Mouse (Mus musculus) MEL (cell line): ENCODE results near the gene Daam2. TPM values are rescaled to one million over a fixed set of nuclear protein-coding genes. Genes with fewer than 3 reads are reported as not detected.

ENCODE experiments used
- DNase-seq: peaks from one replicate; pipeline ENCODE4 v3.0.0; 2011; ENCODE audit warnings: low read depth, low spot score
- H3K27ac ChIP-seq: 2 replicates; pipeline ENCODE4 v1.5.1; 2012; ENCODE audit warnings: low read depth, mild to moderate bottlenecking, control low read depth, low read length, moderate library complexity; ENCODE audit not compliant: control insufficient read depth
- H3K27me3 ChIP-seq, 2 experiments: fragments of 150-350 bp in 1 of 2; sonication (generic) in 1 of 2; 2 replicates each; pipeline ENCODE4 v1.6.1; 2012; ENCODE audit warnings: low read length in 2 of 2, mild to moderate bottlenecking in 2 of 2, improper control_type of control experiment in 1 of 2, moderate library complexity in 1 of 2; ENCODE audit not compliant: insufficient read depth in 2 of 2, control insufficient read depth in 1 of 2
- H3K36me3 ChIP-seq, 2 experiments: 2 replicates each; pipeline ENCODE4 v1.6.1; 2012 to 2014; ENCODE audit warnings: low read length in 2 of 2, improper control_type of control experiment in 1 of 2, inconsistent platforms in 1 of 2, mild to moderate bottlenecking in 1 of 2; ENCODE audit not compliant: insufficient read depth in 2 of 2, control insufficient read depth in 1 of 2
- H3K4me1 ChIP-seq, 2 experiments: fragments of 150-350 bp in 1 of 2; sonication (generic) in 1 of 2; 2 replicates each; pipeline ENCODE4 v1.6.1; 2012; ENCODE audit warnings: low read length in 2 of 2, improper control_type of control experiment in 1 of 2, mild to moderate bottlenecking in 1 of 2; ENCODE audit not compliant: insufficient read depth in 2 of 2, control insufficient read depth in 1 of 2
- H3K4me3 ChIP-seq, 2 experiments: fragments of 150-350 bp in 1 of 2; sonication (generic) in 1 of 2; 2 replicates each; pipeline ENCODE4 v1.5.1; 2012; ENCODE audit warnings: low read depth in 2 of 2, low read length in 2 of 2, mild to moderate bottlenecking in 2 of 2, moderate library complexity in 2 of 2, control low read depth in 1 of 2, improper control_type of control experiment in 1 of 2; ENCODE audit not compliant: control insufficient read depth in 1 of 2, insufficient read depth in 1 of 2
- H3K79me2 ChIP-seq: 2 replicates; pipeline ENCODE4 v1.6.1; 2012; ENCODE audit warnings: mild to moderate bottlenecking, low read length, moderate library complexity; ENCODE audit not compliant: control insufficient read depth, poor library complexity, insufficient read depth
- H3K9ac ChIP-seq: 2 replicates; pipeline ENCODE4 v1.6.1; 2012; ENCODE audit warnings: low read depth, mild to moderate bottlenecking, control low read depth, low read length, moderate library complexity; ENCODE audit not compliant: control insufficient read depth, poor library complexity, severe bottlenecking
- H3K9me3 ChIP-seq: fragments of 150-350 bp; sonication (generic); replicated peaks from 2 replicates; pipeline ENCODE4 v1.6.1; 2012; ENCODE audit warnings: mild to moderate bottlenecking, low read length, improper control_type of control experiment, moderate library complexity; ENCODE audit not compliant: insufficient read depth
- CHD1 ChIP-seq: IDR thresholded peaks from 2 replicates; pipeline ENCODE4 v1.6.1; 2012; ENCODE audit warnings: low read depth, mild to moderate bottlenecking, inconsistent platforms, low read length, improper control_type of control experiment
- E2F4 ChIP-seq: IDR thresholded peaks from 2 replicates; pipeline ENCODE4 v1.6.1; 2011; ENCODE audit warnings: low read depth, low read length, improper control_type of control experiment, borderline replicate concordance
- ELF1 ChIP-seq: IDR thresholded peaks from 2 replicates; pipeline ENCODE4 v1.6.1; 2014; ENCODE audit warnings: low read depth, mild to moderate bottlenecking, inconsistent platforms, low read length, improper control_type of control experiment, moderate library complexity
- EP300 ChIP-seq, 2 experiments: IDR thresholded peaks; 2 replicates each; pipeline ENCODE4 v1.6.1; 2011; ENCODE audit warnings: improper control_type of control experiment in 2 of 2, low read length in 2 of 2, low read depth in 1 of 2, mild to moderate bottlenecking in 1 of 2
- HCFC1 ChIP-seq: IDR thresholded peaks from 2 replicates; pipeline ENCODE4 v1.6.1; 2012; ENCODE audit warnings: low read depth, mild to moderate bottlenecking, inconsistent platforms, low read length, improper control_type of control experiment, moderate library complexity
- JUND ChIP-seq: IDR thresholded peaks from 2 replicates; pipeline ENCODE4 v1.6.1; 2011; ENCODE audit warnings: low read depth, mild to moderate bottlenecking, improper control_type of control experiment, low read length
- MAZ ChIP-seq: IDR thresholded peaks from 2 replicates; pipeline ENCODE4 v1.6.1; 2012; ENCODE audit warnings: low read depth, mild to moderate bottlenecking, inconsistent platforms, low read length, improper control_type of control experiment
- MEF2A ChIP-seq: IDR thresholded peaks from 2 replicates; pipeline ENCODE4 v1.6.1; 2014; ENCODE audit warnings: low read depth, mild to moderate bottlenecking, inconsistent platforms, low read length, improper control_type of control experiment; ENCODE audit not compliant: poor library complexity, insufficient replicate concordance, severe bottlenecking; ENCODE audit errors: extremely low read depth
- MXI1 ChIP-seq: IDR thresholded peaks from 2 replicates; pipeline ENCODE4 v1.6.1; 2011; ENCODE audit warnings: mild to moderate bottlenecking, low read depth, low read length, improper control_type of control experiment
- MYB ChIP-seq: IDR thresholded peaks from 2 replicates; pipeline ENCODE4 v1.6.1; 2011; ENCODE audit warnings: mild to moderate bottlenecking, low read depth, low read length, improper control_type of control experiment
- MYC ChIP-seq: IDR thresholded peaks from 2 replicates; pipeline ENCODE4 v1.6.1; 2011; ENCODE audit warnings: low read depth, mild to moderate bottlenecking, low read length, improper control_type of control experiment, moderate library complexity
- NELFE ChIP-seq: IDR thresholded peaks from 2 replicates; pipeline ENCODE4 v1.6.1; 2011; ENCODE audit warnings: low read depth, low read length, improper control_type of control experiment
- POLR2AphosphoS5 ChIP-seq: IDR thresholded peaks from 2 replicates; pipeline ENCODE4 v1.6.1; 2012; ENCODE audit warnings: low read depth, borderline replicate concordance, mild to moderate bottlenecking, inconsistent platforms, low read length, moderate library complexity, mixed read lengths
- RAD21 ChIP-seq: IDR thresholded peaks from 2 replicates; pipeline ENCODE4 v1.6.1; 2011; ENCODE audit warnings: mild to moderate bottlenecking, low read depth, low read length, improper control_type of control experiment
- RCOR1 ChIP-seq: IDR thresholded peaks from 2 replicates; pipeline ENCODE4 v1.6.1; 2012; ENCODE audit warnings: low read depth, mild to moderate bottlenecking, inconsistent platforms, low read length, improper control_type of control experiment
- SIN3A ChIP-seq: IDR thresholded peaks from 2 replicates; pipeline ENCODE4 v1.6.1; 2012; ENCODE audit warnings: low read length, improper control_type of control experiment, inconsistent platforms
- SMC3 ChIP-seq: IDR thresholded peaks from 2 replicates; pipeline ENCODE4 v1.6.1; 2011; ENCODE audit warnings: low read depth, low read length, improper control_type of control experiment
- TAL1 ChIP-seq: IDR thresholded peaks from 2 replicates; pipeline ENCODE4 v1.6.1; 2012; ENCODE audit warnings: mild to moderate bottlenecking, inconsistent platforms, low read length, moderate library complexity, mixed read lengths
- TBP ChIP-seq: IDR thresholded peaks from 2 replicates; pipeline ENCODE4 v1.8.0; 2011; ENCODE audit warnings: low read depth, low read length, improper control_type of control experiment
- UBTF ChIP-seq: IDR thresholded peaks from 2 replicates; pipeline ENCODE4 v1.6.1; 2012; ENCODE audit warnings: low read depth, mild to moderate bottlenecking, inconsistent platforms, low read length, improper control_type of control experiment, moderate library complexity, borderline replicate concordance; ENCODE audit not compliant: insufficient read depth
- USF1 ChIP-seq: IDR thresholded peaks from 2 replicates; pipeline ENCODE4 v1.6.1; 2014; ENCODE audit warnings: low read depth, mild to moderate bottlenecking, inconsistent platforms, low read length, improper control_type of control experiment, moderate library complexity
- USF2 ChIP-seq, 2 experiments: IDR thresholded peaks; 2 replicates each; pipeline ENCODE4 v1.6.1; 2011 to 2012; ENCODE audit warnings: improper control_type of control experiment in 2 of 2, low read length in 2 of 2, borderline replicate concordance in 1 of 2, inconsistent platforms in 1 of 2, low read depth in 1 of 2, mild to moderate bottlenecking in 1 of 2; ENCODE audit not compliant: insufficient read depth in 1 of 2
- ZC3H11A ChIP-seq: IDR thresholded peaks from 2 replicates; pipeline ENCODE4 v1.6.1; 2012; ENCODE audit warnings: low read depth, mild to moderate bottlenecking, inconsistent platforms, low read length, improper control_type of control experiment
- ZNF384 ChIP-seq: IDR thresholded peaks from 2 replicates; pipeline ENCODE4 v1.6.1; 2012; ENCODE audit warnings: low read depth, mild to moderate bottlenecking, inconsistent platforms, low read length, improper control_type of control experiment
- polyA plus RNA-seq, 2 experiments: library from polyadenylated mRNA; stranded (reverse) in 1 of 2; unstranded in 1 of 2; fragments of >175 nt in 1 of 2; fragments of >200 nt in 1 of 2; gene quantifications; 2 replicates each; pipeline versions ENCODE4 v1.2.1 to v1.2.4; 2012; ENCODE audit warnings: low replicate concordance in 2 of 2, low read depth in 1 of 2; ENCODE audit not compliant: insufficient read length in 2 of 2, insufficient read depth in 1 of 2, missing spikeins in 1 of 2
- total RNA-seq: library from RNA; depleted of rRNA; stranded (reverse); fragments of 300-350 nt; gene quantifications from 2 replicates; pipeline ENCODE4 v1.2.3, GENCODE M21; 2012

Gene Daam2
- total and polyA plus RNA-seq, 3 experiments, result 0.04 to 0.28 TPM; not detected in 1

DNA sequence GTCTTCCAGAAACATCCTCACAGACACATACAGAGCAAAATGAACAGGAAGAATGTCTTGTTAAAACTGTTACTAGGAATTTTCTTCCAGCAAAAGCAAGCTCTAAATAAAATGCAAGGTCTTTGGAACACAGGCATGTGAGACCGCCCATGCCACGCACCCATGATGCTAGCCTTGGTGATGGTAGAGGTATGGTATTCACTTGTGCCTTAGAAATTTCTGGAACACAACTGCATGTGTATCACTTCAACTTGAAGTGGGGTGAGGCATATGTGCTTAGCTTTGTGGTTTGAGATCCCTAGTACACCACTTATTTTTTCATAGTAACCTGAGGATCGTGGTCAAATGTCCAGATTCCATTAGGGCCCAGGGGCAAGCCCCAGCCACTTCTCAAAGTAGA lies 13.2 kb upstream of the Daam2 start:
- Histone ChIP-seq H3K4me1 (no peaks in the 10 kb centered on the region), H3K36me3 (no peaks in the 10 kb centered on the region)

DNA sequence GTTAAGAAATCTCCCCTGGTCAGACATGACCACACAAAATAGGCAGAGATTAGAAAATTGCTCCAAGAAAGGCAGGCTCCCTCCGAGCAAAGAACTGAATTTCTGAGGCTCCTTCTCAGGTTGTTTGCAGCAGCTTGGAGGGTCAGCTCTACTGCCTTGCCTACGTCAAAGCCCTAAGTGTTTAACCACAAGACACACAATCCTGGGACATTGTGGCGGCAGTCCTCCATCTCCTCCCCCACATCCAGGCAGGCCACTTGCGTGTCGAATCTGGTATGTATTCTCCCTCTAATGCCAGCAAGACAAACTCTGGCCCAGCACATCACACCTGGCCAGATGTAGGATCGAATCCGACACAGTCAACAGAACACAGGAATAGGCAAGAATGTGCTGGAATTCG lies 4.6 kb upstream of the Daam2 start:
- Histone ChIP-seq H3K4me1 (no peaks in the 10 kb centered on the region), H3K36me3 (no peaks in the 10 kb centered on the region), H3K27ac (no peak overlapping the region), H3K9me3 (no peaks in the 10 kb centered on the region), H3K4me3 (no peak overlapping the region), H3K9ac (no peak overlapping the region), H3K79me2 (no peaks in the 10 kb centered on the region), H3K27me3 (no peaks in the 10 kb centered on the region)
- DNase-seq, result no peak
- TF ChIP-seq TAL1, result no peak
- TF ChIP-seq HCFC1, result no peak
- no peak for TF ChIP-seq EP300 (IDR thresholded peaks at IDR 0.05; ENCODE audit: low read depth in 1 of 2, low read length in 2 of 2)
- TF ChIP-seq ELF1, result no peak
- no peak for TF ChIP-seq RCOR1
- TF ChIP-seq MEF2A, result no peak
- TF ChIP-seq E2F4, result no peak
- TF ChIP-seq TBP, result no peak
- TF ChIP-seq POLR2AphosphoS5, result no peak
- TF ChIP-seq CHD1, result no peak
- TF ChIP-seq MYC, result no peak
- no peak for TF ChIP-seq UBTF
- TF ChIP-seq USF2 (IDR thresholded peaks at IDR 0.05; ENCODE audit: borderline replicate concordance in 1 of 2, insufficient read depth in 1 of 2, low read depth in 1 of 2, low read length in 2 of 2), result no peak
- TF ChIP-seq ZNF384, result no peak
- TF ChIP-seq USF1, result no peak
- TF ChIP-seq JUND, result no peak
- TF ChIP-seq MXI1, result no peak
- no peak for TF ChIP-seq SIN3A
- TF ChIP-seq MAZ, result no peak

More for the DNA sequence above, 13.2 kb upstream of the Daam2 start:
- H3K9ac ChIP-seq, result no peak overlapping the region
- no peak for DNase-seq
- no peaks in the 10 kb centered on the region for H3K9me3 ChIP-seq
- no peaks in the 10 kb centered on the region for H3K79me2 ChIP-seq
- no peak overlapping the region for H3K4me3 ChIP-seq
- H3K27me3 ChIP-seq, result no peaks in the 10 kb centered on the region
- H3K27ac ChIP-seq, result no peak overlapping the region
- TF ChIP-seq NELFE (no peak), ZC3H11A (no peak), RAD21 (no peak), SMC3 (no peak), MYB (no peak)
